Mouse (Mus musculus): ENCODE measurements around the gene Tpk1. TPM values are rescaled to one million over a fixed set of nuclear protein-coding genes. Genes with fewer than 3 reads are reported as not detected.

The Tpk1 gene
- total RNA-seq (2015): 7.0 and 8.6 TPM in 2 replicates
- 3.0 and 4.0 TPM in 2 replicates for total RNA-seq (2017)

GRCm38 (mm10) chr6:43665677-43666546 is at the start of gene Tpk1:
TSS of gene Tpk1 (minus strand) at chr6:43666278.
- ATAC-seq (ENCODE audit: poor library complexity, severe bottlenecking): peak; percentile 97

- ATAC-seq (ENCODE audit: poor library complexity, severe bottlenecking): no peak
Observed at GRCm38 (mm10) chr6:43702810-43703614, 36.9 kb upstream of the Tpk1 start.

GRCm38 (mm10) chr6:43691863-43692262 is 25.8 kb upstream of the Tpk1 start:
- ATAC-seq (ENCODE audit: poor library complexity, severe bottlenecking): no peak

- ATAC-seq (ENCODE audit: poor library complexity, severe bottlenecking): no peak
Observed at GRCm38 (mm10) chr6:43685985-43686384, 19.9 kb upstream of the Tpk1 start.

GRCm38 (mm10) chr6:43682535-43682934 is 16.5 kb upstream of the Tpk1 start:
- no peak for ATAC-seq (ENCODE audit: poor library complexity, severe bottlenecking)

- ATAC-seq (ENCODE audit: poor library complexity, severe bottlenecking): no peak
Observed at GRCm38 (mm10) chr6:43678689-43679212, 12.7 kb upstream of the Tpk1 start.

- ATAC-seq (ENCODE audit: poor library complexity, severe bottlenecking): no peak
Observed at GRCm38 (mm10) chr6:43677566-43677965, 11.5 kb upstream of the Tpk1 start.

- no peak for ATAC-seq (ENCODE audit: poor library complexity, severe bottlenecking)
Observed at GRCm38 (mm10) chr6:43676139-43676538, 10.1 kb upstream of the Tpk1 start.

- ATAC-seq (ENCODE audit: poor library complexity, severe bottlenecking): no peak
Observed at GRCm38 (mm10) chr6:43674986-43675760, 9.1 kb upstream of the Tpk1 start.

- no peak for ATAC-seq (ENCODE audit: poor library complexity, severe bottlenecking)
Observed at GRCm38 (mm10) chr6:43670939-43671338, 4.9 kb upstream of the Tpk1 start.

GRCm38 (mm10) chr6:43667681-43668080 is 1.6 kb upstream of the Tpk1 start:
- no peak for ATAC-seq (ENCODE audit: poor library complexity, severe bottlenecking)

- ATAC-seq (ENCODE audit: poor library complexity, severe bottlenecking): no peak
Observed at GRCm38 (mm10) chr6:43666611-43667400, 728 bp upstream of the Tpk1 start.

GRCm38 (mm10) chr6:43661822-43662221 is 4.3 kb downstream of the Tpk1 start:
- ATAC-seq (ENCODE audit: poor library complexity, severe bottlenecking): no peak

- no peak for ATAC-seq (ENCODE audit: poor library complexity, severe bottlenecking)
Observed at GRCm38 (mm10) chr6:43658290-43658689, 7.8 kb downstream of the Tpk1 start.

GRCm38 (mm10) chr6:43657845-43658244 is 8.2 kb downstream of the Tpk1 start:
- no peak for ATAC-seq (ENCODE audit: poor library complexity, severe bottlenecking)

- ATAC-seq (ENCODE audit: poor library complexity, severe bottlenecking): peak; percentile 95
Observed at GRCm38 (mm10) chr6:43654876-43655456, 11.1 kb downstream of the Tpk1 start.

GRCm38 (mm10) chr6:43649516-43649915 is 16.6 kb downstream of the Tpk1 start:
- no peak for ATAC-seq (ENCODE audit: poor library complexity, severe bottlenecking)

GRCm38 (mm10) chr6:43645674-43646073 is 20.4 kb downstream of the Tpk1 start:
- ATAC-seq (ENCODE audit: poor library complexity, severe bottlenecking): no peak

- ATAC-seq (ENCODE audit: poor library complexity, severe bottlenecking): peak; percentile 74
Observed at GRCm38 (mm10) chr6:43645105-43645504, 21.0 kb downstream of the Tpk1 start.

- no peak for ATAC-seq (ENCODE audit: poor library complexity, severe bottlenecking)
Observed at GRCm38 (mm10) chr6:43643718-43644117, 22.4 kb downstream of the Tpk1 start.

Measured in megakaryocyte, adult 5-6 weeks (primary cell).